Mouse (Mus musculus): Measurements from ENCODE around the gene Krt25. TPM values are rescaled to one million over a fixed set of nuclear protein-coding genes. Genes with fewer than 3 reads are reported as not detected.

Gene Krt25
- polyA plus RNA-seq, 1 experiment from 2014 or later = not detected

DNA sequence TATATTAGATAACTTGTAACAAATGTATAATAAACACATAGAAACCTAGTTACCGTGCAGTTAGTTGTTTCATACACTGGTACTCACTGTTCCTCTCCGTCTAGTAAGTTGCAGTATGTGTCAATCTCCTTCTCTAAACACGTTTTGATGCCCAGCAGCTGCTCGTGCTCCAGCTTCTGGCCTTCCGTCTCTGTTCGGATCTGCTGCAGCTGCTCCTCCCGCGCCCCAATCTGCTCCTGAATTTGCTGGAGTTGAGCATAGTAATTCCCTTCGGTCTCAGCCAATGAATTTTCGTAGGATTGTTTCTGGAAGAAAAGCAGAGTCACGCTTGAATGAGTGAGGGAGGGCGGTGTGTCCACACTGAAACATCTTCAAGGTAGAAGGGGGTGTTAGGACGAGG lies 10.7 kb upstream of the Krt25 start:
- WGBS = 77% methylated on average over 13 of the region's 13 CpGs
- DNase-seq (ENCODE audit: low spot score) (no peak), ATAC-seq (replicated peaks; ENCODE audit: low FRiP score) (no peak)
- no peak overlapping the region for H3K4me3 ChIP-seq (ENCODE audit: low read depth, low read length)
- H3K27ac ChIP-seq (ENCODE audit: low read depth, low read length) = no peak overlapping the region
- H3K4me2 ChIP-seq (ENCODE audit: low read depth, low read length, severe bottlenecking) = no peak overlapping the region
- H3K27me3 ChIP-seq (ENCODE audit: control insufficient read depth, insufficient read depth, low read length) = no peaks in the 10 kb centered on the region
- H3K9ac ChIP-seq (ENCODE audit: low read length) = no peak overlapping the region
- H3K9me3 ChIP-seq (ENCODE audit: control insufficient read depth, low read length) = no peaks in the 10 kb centered on the region
- no peaks in the 10 kb centered on the region for H3K4me1 ChIP-seq (replicated peaks; ENCODE audit: control insufficient read depth, insufficient read depth, low read length)
- no peaks in the 10 kb centered on the region for H3K36me3 ChIP-seq (ENCODE audit: control insufficient read depth, insufficient read depth, low read length)

DNA sequence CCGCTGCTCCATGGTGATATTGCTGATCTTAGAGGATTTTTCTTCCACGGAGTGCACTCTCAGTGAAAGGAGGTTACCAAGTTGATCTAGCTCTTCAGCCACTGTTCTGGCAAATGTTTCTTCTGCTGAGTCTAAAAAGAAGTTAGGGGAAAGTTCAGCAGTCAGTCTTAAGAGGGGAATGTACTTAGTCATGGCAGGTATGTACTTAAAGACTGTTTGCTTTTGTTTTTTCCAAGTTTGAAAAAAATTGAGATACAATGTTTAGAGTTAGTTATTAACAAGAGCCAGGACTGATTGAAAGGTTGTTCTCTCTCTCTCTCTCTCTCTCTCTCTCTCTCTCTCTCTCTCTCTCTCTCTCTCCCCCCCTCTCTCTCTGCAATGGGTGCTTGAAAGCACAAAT lies 6.9 kb upstream of the Krt25 start:
- DNase-seq (ENCODE audit: low spot score) (no peak), ATAC-seq (replicated peaks; ENCODE audit: low FRiP score) (no peak)
- H3K27me3 ChIP-seq (ENCODE audit: control insufficient read depth, insufficient read depth, low read length) = no peaks in the 10 kb centered on the region
- H3K27ac ChIP-seq (ENCODE audit: low read depth, low read length) = no peak overlapping the region
- no peaks in the 10 kb centered on the region for H3K4me1 ChIP-seq (replicated peaks; ENCODE audit: control insufficient read depth, insufficient read depth, low read length)
- no peak overlapping the region for H3K4me3 ChIP-seq (ENCODE audit: low read depth, low read length)
- no peak overlapping the region for H3K4me2 ChIP-seq (ENCODE audit: low read depth, low read length, severe bottlenecking)
- no peaks in the 10 kb centered on the region for H3K36me3 ChIP-seq (ENCODE audit: control insufficient read depth, insufficient read depth, low read length)
- H3K9ac ChIP-seq (ENCODE audit: low read length) = no peak overlapping the region
- H3K9me3 ChIP-seq (ENCODE audit: control insufficient read depth, low read length) = no peaks in the 10 kb centered on the region
- WGBS = 83% methylated on average over 2 of the region's 2 CpGs

DNA sequence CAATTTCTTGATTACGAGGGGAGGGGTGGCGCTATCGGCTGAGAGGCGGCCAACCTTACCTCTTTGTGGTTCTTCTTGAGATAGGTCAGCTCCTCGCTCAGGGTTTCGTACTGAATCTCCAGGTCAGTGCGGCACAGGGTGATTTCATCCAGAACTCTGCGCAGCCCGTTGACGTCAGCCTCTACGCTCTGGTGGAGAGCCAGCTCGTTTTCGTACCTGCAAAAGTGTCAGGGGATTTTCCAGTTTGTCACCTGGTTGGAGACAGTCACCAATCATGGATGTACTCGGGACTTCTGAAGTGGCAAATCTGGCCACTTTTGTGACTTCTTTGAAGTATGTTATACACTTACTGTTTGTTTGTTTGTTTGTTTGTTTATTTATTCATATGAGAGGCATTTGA lies 1.7 kb downstream of the Krt25 start:
- no peak overlapping the region for H3K9ac ChIP-seq (ENCODE audit: low read length)
- H3K4me2 ChIP-seq (ENCODE audit: low read depth, low read length, severe bottlenecking) = no peak overlapping the region
- ATAC-seq (replicated peaks; ENCODE audit: low FRiP score) (no peak), DNase-seq (ENCODE audit: low spot score) (no peak)
- H3K4me3 ChIP-seq (ENCODE audit: low read depth, low read length) = no peak overlapping the region
- no peaks in the 10 kb centered on the region for H3K36me3 ChIP-seq (ENCODE audit: control insufficient read depth, insufficient read depth, low read length)
- no peaks in the 10 kb centered on the region for H3K9me3 ChIP-seq (ENCODE audit: control insufficient read depth, low read length)
- H3K4me1 ChIP-seq (replicated peaks; ENCODE audit: control insufficient read depth, insufficient read depth, low read length) = no peaks in the 10 kb centered on the region
- WGBS = 88% methylated on average over 14 of the region's 14 CpGs
- H3K27me3 ChIP-seq (ENCODE audit: control insufficient read depth, insufficient read depth, low read length) = no peaks in the 10 kb centered on the region
- no peak overlapping the region for H3K27ac ChIP-seq (ENCODE audit: low read depth, low read length)

DNA sequence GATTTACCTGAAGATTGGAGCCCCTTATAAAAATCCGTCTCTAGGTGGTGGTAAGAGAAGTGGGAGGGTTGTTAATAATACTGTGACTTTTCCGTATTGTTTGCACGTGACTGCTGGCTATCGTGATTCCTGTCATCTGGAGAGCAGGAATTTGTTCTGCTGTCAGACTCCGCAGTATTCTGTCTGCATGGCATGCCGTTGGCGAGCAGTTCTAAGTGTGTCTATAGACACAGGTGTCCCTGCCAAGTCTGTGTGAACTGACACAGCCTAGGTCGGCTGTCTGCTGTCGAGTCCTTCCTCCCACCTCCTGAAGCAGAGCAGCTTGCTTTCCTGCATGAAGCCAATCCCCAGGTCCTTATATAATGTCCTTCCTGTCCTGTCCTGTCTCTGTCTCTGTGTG lies 3.6 kb downstream of the Krt25 start:
- no peaks in the 10 kb centered on the region for H3K4me1 ChIP-seq (replicated peaks; ENCODE audit: control insufficient read depth, insufficient read depth, low read length)
- no peaks in the 10 kb centered on the region for H3K27me3 ChIP-seq (ENCODE audit: control insufficient read depth, insufficient read depth, low read length)
- H3K4me2 ChIP-seq (ENCODE audit: low read depth, low read length, severe bottlenecking) = no peak overlapping the region
- WGBS = 84% methylated on average over 9 of the region's 9 CpGs
- H3K4me3 ChIP-seq (ENCODE audit: low read depth, low read length) = no peak overlapping the region
- H3K9me3 ChIP-seq (ENCODE audit: control insufficient read depth, low read length) = no peaks in the 10 kb centered on the region
- ATAC-seq (replicated peaks; ENCODE audit: low FRiP score) = no peak
- H3K9ac ChIP-seq (ENCODE audit: low read length) = no peak overlapping the region
- no peak for DNase-seq (ENCODE audit: low spot score)
- no peaks in the 10 kb centered on the region for H3K36me3 ChIP-seq (ENCODE audit: control insufficient read depth, insufficient read depth, low read length)
- H3K27ac ChIP-seq (ENCODE audit: low read depth, low read length) = no peak overlapping the region

DNA sequence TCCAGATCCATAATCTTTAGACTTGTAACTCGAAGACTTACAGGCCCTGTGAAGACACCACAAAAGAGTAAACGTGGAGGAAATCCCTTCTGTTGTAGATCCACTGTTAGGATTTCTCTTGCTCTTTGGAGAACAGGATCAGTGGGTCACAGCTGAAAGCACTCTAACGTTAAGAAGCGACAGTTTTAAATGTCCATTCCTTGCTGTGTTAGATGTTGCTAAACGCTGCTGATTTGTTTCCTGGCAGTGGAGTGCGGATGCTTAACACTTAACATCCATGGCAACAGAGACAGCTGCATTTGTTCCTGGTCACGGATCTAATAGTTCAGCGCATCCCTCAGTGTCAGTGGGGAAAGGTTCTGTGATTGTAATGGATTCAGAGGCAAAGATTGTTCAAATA lies 6.2 kb downstream of the Krt25 start:
- Histone ChIP-seq H3K9me3 (ENCODE audit: control insufficient read depth, low read length) (no peaks in the 10 kb centered on the region), H3K27ac (ENCODE audit: low read depth, low read length) (no peak overlapping the region), H3K4me2 (ENCODE audit: low read depth, low read length, severe bottlenecking) (no peak overlapping the region), H3K36me3 (ENCODE audit: control insufficient read depth, insufficient read depth, low read length) (no peaks in the 10 kb centered on the region), H3K4me3 (ENCODE audit: low read depth, low read length) (no peak overlapping the region), H3K27me3 (ENCODE audit: control insufficient read depth, insufficient read depth, low read length) (no peaks in the 10 kb centered on the region), H3K4me1 (replicated peaks; ENCODE audit: control insufficient read depth, insufficient read depth, low read length) (no peaks in the 10 kb centered on the region), H3K9ac (ENCODE audit: low read length) (no peak overlapping the region)
- 77% methylated on average over 8 of the region's 8 CpGs for WGBS
- DNase-seq (ENCODE audit: low spot score) (no peak), ATAC-seq (replicated peaks; ENCODE audit: low FRiP score) (no peak)

DNA sequence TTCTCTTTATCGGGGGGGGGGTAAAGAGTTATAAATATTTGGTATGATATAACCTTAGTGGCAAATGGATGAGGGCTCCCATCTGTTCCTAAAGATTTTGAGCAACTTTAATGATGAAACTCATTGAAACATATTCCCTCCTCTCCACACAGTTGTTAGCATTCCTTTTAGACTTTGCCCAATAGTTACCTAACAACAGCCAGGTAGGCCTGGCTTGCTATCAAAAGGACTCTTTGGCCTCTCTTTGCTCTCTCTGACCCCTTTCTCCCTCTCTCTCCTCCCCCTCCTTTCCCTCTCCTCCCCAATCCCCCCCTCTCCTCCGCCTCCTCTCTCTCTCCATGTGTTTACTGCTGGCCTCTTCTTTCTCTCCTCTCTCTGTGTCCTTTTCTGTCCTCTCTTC lies 8.2 kb downstream of the Krt25 start:
- Histone ChIP-seq H3K27me3 (ENCODE audit: control insufficient read depth, insufficient read depth, low read length) (no peaks in the 10 kb centered on the region), H3K36me3 (ENCODE audit: control insufficient read depth, insufficient read depth, low read length) (no peaks in the 10 kb centered on the region), H3K9ac (ENCODE audit: low read length) (no peak overlapping the region), H3K9me3 (ENCODE audit: control insufficient read depth, low read length) (no peaks in the 10 kb centered on the region), H3K27ac (ENCODE audit: low read depth, low read length) (no peak overlapping the region), H3K4me1 (replicated peaks; ENCODE audit: control insufficient read depth, insufficient read depth, low read length) (no peaks in the 10 kb centered on the region), H3K4me2 (ENCODE audit: low read depth, low read length, severe bottlenecking) (no peak overlapping the region), H3K4me3 (ENCODE audit: low read depth, low read length) (no peak overlapping the region)
- DNase-seq (ENCODE audit: low spot score) (no peak), ATAC-seq (replicated peaks; ENCODE audit: low FRiP score) (no peak)
- 85% methylated on average over 2 of the region's 2 CpGs for WGBS

DNA sequence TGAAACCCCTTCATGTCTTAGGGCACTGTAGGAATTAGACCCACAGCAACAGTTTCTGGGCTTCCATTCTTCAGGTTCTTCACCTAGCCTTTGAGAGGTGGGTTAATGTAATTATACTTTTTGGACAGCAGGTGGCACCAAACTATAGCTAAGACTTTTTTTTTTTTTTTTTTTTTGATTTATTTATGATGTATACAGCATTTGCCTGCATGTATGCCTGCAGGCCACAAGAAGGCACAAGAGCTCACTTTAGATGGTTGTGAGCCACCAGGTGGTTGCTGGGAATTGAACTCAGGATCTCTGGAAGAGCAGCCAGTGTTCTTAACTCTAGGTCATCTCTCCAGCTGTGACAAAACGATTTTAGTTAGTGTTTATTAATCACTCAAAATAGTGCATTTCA lies 11.9 kb downstream of the Krt25 start:
- 90% methylated on average over 1 of the region's 1 CpGs for WGBS
- H3K27me3 ChIP-seq (ENCODE audit: control insufficient read depth, insufficient read depth, low read length) = no peaks in the 10 kb centered on the region

DNA sequence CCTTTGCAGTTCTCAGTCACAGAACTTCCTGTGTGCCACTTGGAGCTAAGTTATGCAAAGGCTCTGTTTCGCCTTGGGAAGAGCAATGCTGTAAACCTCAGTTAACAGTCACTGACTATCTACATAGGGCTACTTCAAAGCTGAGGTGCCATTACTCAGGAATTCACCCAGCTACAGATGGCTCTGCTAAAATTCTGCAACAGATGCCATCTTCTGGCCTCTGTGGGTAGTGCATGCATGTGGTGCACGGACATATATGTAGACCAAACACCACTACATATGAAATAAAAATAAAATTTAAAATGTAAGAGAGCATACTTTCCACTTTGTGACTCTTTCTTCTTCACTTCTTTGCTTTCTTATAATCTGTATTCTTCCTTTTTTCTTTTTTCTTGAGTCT lies 15.2 kb downstream of the Krt25 start:
- no peak for ATAC-seq (replicated peaks; ENCODE audit: low FRiP score)
- Histone ChIP-seq H3K27ac (ENCODE audit: low read depth, low read length) (no peak overlapping the region), H3K4me3 (ENCODE audit: low read depth, low read length) (no peak overlapping the region), H3K4me1 (replicated peaks; ENCODE audit: control insufficient read depth, insufficient read depth, low read length) (no peaks in the 10 kb centered on the region), H3K9me3 (ENCODE audit: control insufficient read depth, low read length) (no peaks in the 10 kb centered on the region), H3K36me3 (ENCODE audit: control insufficient read depth, insufficient read depth, low read length) (no peaks in the 10 kb centered on the region), H3K9ac (ENCODE audit: low read length) (no peak overlapping the region), H3K27me3 (ENCODE audit: control insufficient read depth, insufficient read depth, low read length) (no peaks in the 10 kb centered on the region), H3K4me2 (ENCODE audit: low read depth, low read length, severe bottlenecking) (no peak overlapping the region)
- 38% methylated on average over 2 of the region's 2 CpGs for WGBS
- DNase-seq (ENCODE audit: low spot score) = peak; percentile 75

More for the DNA sequence above, 11.9 kb downstream of the Krt25 start:
- H3K27ac ChIP-seq (ENCODE audit: low read depth, low read length) = no peak overlapping the region
- no peak overlapping the region for H3K9ac ChIP-seq (ENCODE audit: low read length)
- H3K4me1 ChIP-seq (replicated peaks; ENCODE audit: control insufficient read depth, insufficient read depth, low read length) = no peaks in the 10 kb centered on the region
- no peak overlapping the region for H3K4me2 ChIP-seq (ENCODE audit: low read depth, low read length, severe bottlenecking)
- no peaks in the 10 kb centered on the region for H3K9me3 ChIP-seq (ENCODE audit: control insufficient read depth, low read length)
- DNase-seq (ENCODE audit: low spot score) (no peak), ATAC-seq (replicated peaks; ENCODE audit: low FRiP score) (no peak)
- H3K36me3 ChIP-seq (ENCODE audit: control insufficient read depth, insufficient read depth, low read length) = no peaks in the 10 kb centered on the region
- H3K4me3 ChIP-seq (ENCODE audit: low read depth, low read length) = no peak overlapping the region

DNA sequence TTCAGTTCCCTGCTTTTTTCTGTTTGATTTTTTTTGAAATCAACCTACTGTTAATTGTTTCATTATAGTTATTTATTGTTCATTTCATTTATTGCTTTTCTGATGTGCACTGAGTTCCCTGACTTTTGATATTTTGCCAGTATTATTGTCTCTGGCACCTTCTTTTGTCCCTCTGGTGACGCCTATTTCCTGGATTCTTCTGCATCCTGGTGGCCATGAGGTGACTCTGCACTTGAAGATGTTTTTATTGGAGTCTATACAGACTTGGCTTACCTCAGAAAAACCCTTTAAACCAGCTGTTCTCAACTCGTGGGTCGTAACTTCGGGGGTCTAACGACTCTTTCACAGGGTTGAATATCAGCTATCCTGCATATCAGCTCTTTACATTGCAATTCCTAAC lies 27.7 kb downstream of the Krt25 start:
- no peaks in the 10 kb centered on the region for H3K4me1 ChIP-seq (replicated peaks; ENCODE audit: control insufficient read depth, insufficient read depth, low read length)
- H3K4me2 ChIP-seq (ENCODE audit: low read depth, low read length, severe bottlenecking) = no peak overlapping the region
- no peaks in the 10 kb centered on the region for H3K36me3 ChIP-seq (ENCODE audit: control insufficient read depth, insufficient read depth, low read length)
- no peaks in the 10 kb centered on the region for H3K9me3 ChIP-seq (ENCODE audit: control insufficient read depth, low read length)
- no peak overlapping the region for H3K4me3 ChIP-seq (ENCODE audit: low read depth, low read length)
- H3K27me3 ChIP-seq (ENCODE audit: control insufficient read depth, insufficient read depth, low read length) = no peaks in the 10 kb centered on the region
- no peak for ATAC-seq (replicated peaks; ENCODE audit: low FRiP score)
- 66% methylated on average over 5 of the region's 5 CpGs for WGBS
- H3K9ac ChIP-seq (ENCODE audit: low read length) = no peak overlapping the region
- H3K27ac ChIP-seq (ENCODE audit: low read depth, low read length) = no peak overlapping the region
- no peak for DNase-seq (ENCODE audit: low spot score)
